Mouse (Mus musculus) heart, embryonic 15.5 days (tissue): ENCODE results near the gene Grik4. TPM values are rescaled to one million over a fixed set of nuclear protein-coding genes. Genes with fewer than 3 reads are reported as not detected.
A peak's percentile ranks its signal among the peaks of the same experiment; 100 is the strongest.

ENCODE experiments used
- ATAC-seq: fragments of 200-750 bp; cut with Nextera tagmentation; replicated peaks from 2 replicates; pipeline ENCODE4 v1.8.0; 2017; ENCODE audit warnings: low read depth, moderate TSS enrichment; ENCODE audit not compliant: insufficient number of reproducible peaks, insufficient read depth, low FRiP score
- H3K27ac ChIP-seq: fragments of 300-500 bp; sonication (generic); 2 replicates; pipeline ENCODE4 v1.5.1; 2015; ENCODE audit warnings: mild to moderate bottlenecking, inconsistent platforms
- H3K27me3 ChIP-seq: fragments of 300-500 bp; sonication (generic); 2 replicates; pipeline ENCODE4 v1.6.1; 2015; ENCODE audit warnings: inconsistent platforms
- H3K36me3 ChIP-seq: fragments of 300-500 bp; sonication (generic); 2 replicates; pipeline ENCODE4 v1.6.1; 2015; ENCODE audit warnings: mild to moderate bottlenecking, inconsistent platforms
- H3K4me1 ChIP-seq: fragments of 300-500 bp; sonication (generic); replicated peaks from 2 replicates; pipeline ENCODE4 v1.6.1; 2015; ENCODE audit warnings: inconsistent platforms
- H3K4me2 ChIP-seq: fragments of 300-500 bp; sonication (generic); 2 replicates; pipeline ENCODE4 v1.6.1; 2015; ENCODE audit warnings: inconsistent platforms, mild to moderate bottlenecking, moderate library complexity
- H3K4me3 ChIP-seq: fragments of 300-500 bp; sonication (generic); 2 replicates; pipeline ENCODE4 v1.5.1; 2015; ENCODE audit warnings: mild to moderate bottlenecking, inconsistent platforms
- H3K9ac ChIP-seq: fragments of 300-500 bp; sonication (generic); 2 replicates; pipeline ENCODE4 v1.6.1; 2015; ENCODE audit warnings: mild to moderate bottlenecking, inconsistent platforms
- H3K9me3 ChIP-seq: fragments of 300-500 bp; sonication (generic); replicated peaks from 2 replicates; pipeline ENCODE4 v1.6.1; 2016; ENCODE audit warnings: inconsistent platforms
- WGBS: fragments of 180-500 bp; shearing (Covaris S2); methylation state at CpG from one replicate; pipeline ENCODE4 v1.1.7; 2015; ENCODE audit warnings: mixed read lengths; 5-methylcytosine and 5-hydroxymethylcytosine counted together
- polyA plus RNA-seq: library from polyadenylated mRNA; unstranded; fragments of >200 nt; fragmentation: Nextera tagmentation; extraction: Ambion mirVana; gene quantifications from 2 replicates; pipeline ENCODE4 v1.2.1, GENCODE M21; 2015

Grik4 gene
- polyA plus RNA-seq, 1 experiment from 2014 or later = 0.21 TPM

DNA sequence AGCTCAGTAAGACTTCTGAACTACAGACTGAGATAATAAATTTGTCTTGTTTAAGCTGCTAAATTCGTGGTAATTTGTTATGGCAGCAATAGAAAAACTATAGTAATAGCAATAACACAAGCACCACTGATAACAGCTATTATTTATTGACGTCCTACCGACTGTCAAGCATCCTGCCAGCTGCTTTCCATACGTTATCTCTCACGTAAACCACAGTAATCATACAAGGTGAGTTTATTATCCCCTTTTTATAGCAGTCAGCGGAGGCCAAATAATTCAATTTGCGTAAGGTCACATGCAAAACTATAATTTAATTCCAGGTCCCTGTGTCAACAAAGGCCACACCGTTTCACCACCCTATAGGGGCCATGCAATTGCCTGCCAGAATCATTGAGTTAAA lies 147.0 kb downstream of the Grik4 start:
- Histone ChIP-seq H3K27ac (no peak overlapping the region), H3K4me2 (no peak overlapping the region), H3K4me1 (peaks cover 27% of the 10 kb centered on the region), H3K9me3 (no peaks in the 10 kb centered on the region), H3K4me3 (no peak overlapping the region), H3K9ac (no peak overlapping the region), H3K27me3 (peaks cover 45% of the 10 kb centered on the region), H3K36me3 (no peaks in the 10 kb centered on the region)
- 68% methylated on average over 8 of the region's 8 CpGs for WGBS
- no peak for ATAC-seq

DNA sequence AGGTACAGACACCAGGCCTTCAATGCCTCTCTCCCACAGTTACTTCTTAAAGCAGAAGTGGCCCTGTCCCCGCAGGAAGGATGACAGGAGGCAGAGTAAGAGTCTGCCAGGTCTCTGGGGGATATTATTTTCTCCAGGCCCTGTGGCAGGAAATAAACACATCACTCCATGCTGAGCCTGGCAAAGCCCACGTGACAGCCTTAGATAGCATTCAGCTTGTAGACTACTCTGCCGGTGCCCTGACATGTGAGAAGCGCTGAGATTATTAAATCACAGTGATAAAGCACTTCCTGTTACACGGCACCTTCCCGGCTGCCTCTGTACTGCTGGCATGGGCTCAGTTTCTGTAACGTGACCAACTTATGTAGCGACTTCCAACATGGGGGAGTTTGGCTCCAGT lies 148.4 kb downstream of the Grik4 start:
- Histone ChIP-seq H3K4me2 (0 out of 2 replicates have a peak overlapping the region, but pooled peaks have one; percentile 2), H3K4me3 (no peak overlapping the region), H3K27me3 (peaks cover 36% of the 10 kb centered on the region), H3K27ac (no peak overlapping the region), H3K9ac (no peak overlapping the region), H3K36me3 (no peaks in the 10 kb centered on the region), H3K9me3 (no peaks in the 10 kb centered on the region), H3K4me1 (peaks cover 27% of the 10 kb centered on the region)
- WGBS = 9% methylated on average over 8 of the region's 8 CpGs
- peak; percentile 54; the same call in 1 of the 2 replicates for ATAC-seq

- Histone ChIP-seq H3K36me3 (no peaks in the 10 kb centered on the region), H3K9ac (no peak overlapping the region), H3K9me3 (no peaks in the 10 kb centered on the region), H3K4me2 (no peak overlapping the region), H3K4me1 (peaks cover 15% of the 10 kb centered on the region), H3K27ac (no peak overlapping the region), H3K27me3 (peaks cover 38% of the 10 kb centered on the region), H3K4me3 (no peak overlapping the region)
- WGBS = 84% methylated on average over 4 of the region's 4 CpGs
- no peak for ATAC-seq
Observed at GRCm38 (mm10) chr9:42794006-42794405, 150.3 kb downstream of the Grik4 start.

- Histone ChIP-seq H3K4me1 (peaks cover 11% of the 10 kb centered on the region), H3K4me2 (no peak overlapping the region), H3K36me3 (no peaks in the 10 kb centered on the region), H3K4me3 (no peak overlapping the region), H3K27me3 (peaks cover 42% of the 10 kb centered on the region), H3K9ac (no peak overlapping the region), H3K27ac (no peak overlapping the region), H3K9me3 (no peaks in the 10 kb centered on the region)
- no peak for ATAC-seq
- WGBS = 62% methylated on average over 8 of the region's 8 CpGs
Observed at GRCm38 (mm10) chr9:42793581-42793980, 150.7 kb downstream of the Grik4 start.

- no peak overlapping the region for H3K4me3 ChIP-seq
- no peak overlapping the region for H3K9ac ChIP-seq
- H3K27ac ChIP-seq = no peak overlapping the region
- no peak overlapping the region for H3K4me2 ChIP-seq
- no peaks in the 10 kb centered on the region for H3K36me3 ChIP-seq
- WGBS = 78% methylated on average over 5 of the region's 5 CpGs
- ATAC-seq = no peak
- H3K9me3 ChIP-seq = no peaks in the 10 kb centered on the region
- peaks cover 11% of the 10 kb centered on the region for H3K4me1 ChIP-seq
- H3K27me3 ChIP-seq = peaks cover 43% of the 10 kb centered on the region
Observed at GRCm38 (mm10) chr9:42792381-42792780, 151.9 kb downstream of the Grik4 start.

DNA sequence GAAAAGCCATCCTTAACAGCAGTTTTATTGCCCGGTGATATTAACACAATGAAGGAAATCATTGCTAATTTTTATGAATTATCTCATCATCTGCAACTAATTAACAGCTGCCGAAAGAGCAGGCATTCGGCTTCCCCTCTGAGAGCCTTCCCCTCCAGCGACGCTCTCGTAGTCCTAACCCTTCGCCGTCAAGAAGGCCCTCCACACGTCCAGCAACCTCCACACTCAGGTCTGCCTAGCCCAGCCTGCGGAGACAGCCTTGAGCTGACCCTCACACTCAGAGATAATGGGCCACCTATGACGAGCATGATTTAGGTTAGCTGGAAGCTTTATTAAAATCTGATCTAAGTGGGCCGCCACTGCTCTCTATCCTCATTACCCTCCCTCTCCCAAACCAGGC lies 152.5 kb downstream of the Grik4 start:
- Histone ChIP-seq H3K9ac (no peak overlapping the region), H3K4me1 (peaks cover 9% of the 10 kb centered on the region), H3K4me2 (no peak overlapping the region), H3K27me3 (peaks cover 45% of the 10 kb centered on the region), H3K9me3 (no peaks in the 10 kb centered on the region), H3K4me3 (no peak overlapping the region), H3K27ac (no peak overlapping the region), H3K36me3 (no peaks in the 10 kb centered on the region)
- no peak for ATAC-seq
- 74% methylated on average over 12 of the region's 12 CpGs for WGBS

GRCm38 (mm10) chr9:42791346-42791745 lies 152.9 kb downstream of the Grik4 start:
- Histone ChIP-seq H3K36me3 (no peaks in the 10 kb centered on the region), H3K4me1 (peaks cover 8% of the 10 kb centered on the region), H3K4me2 (no peak overlapping the region), H3K9ac (no peak overlapping the region), H3K9me3 (no peaks in the 10 kb centered on the region), H3K27ac (no peak overlapping the region), H3K4me3 (no peak overlapping the region), H3K27me3 (peaks cover 45% of the 10 kb centered on the region)
- WGBS = 73% methylated on average over 4 of the region's 4 CpGs
- ATAC-seq = no peak

DNA sequence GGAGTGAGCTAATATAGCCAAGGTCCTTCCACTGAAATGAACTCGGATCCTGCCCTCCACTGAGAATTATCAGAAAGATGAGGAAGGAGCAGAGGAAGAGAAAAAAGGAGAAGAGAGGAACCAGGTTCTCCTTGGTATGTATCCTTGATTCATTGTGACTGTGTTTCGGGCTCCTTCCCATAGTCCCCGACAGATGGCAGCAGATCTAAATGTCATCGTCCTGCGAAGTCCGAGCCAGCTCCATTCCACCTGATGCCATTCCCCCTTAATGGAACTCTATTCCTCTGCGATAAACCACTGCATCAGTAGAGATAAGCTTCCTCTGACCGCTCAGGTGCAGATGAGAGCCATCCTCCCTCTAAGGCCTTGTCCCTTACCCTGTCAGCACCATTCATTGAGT lies 155.8 kb downstream of the Grik4 start:
- peaks cover 46% of the 10 kb centered on the region for H3K27me3 ChIP-seq

GRCm38 (mm10) chr9:42786882-42787281 lies 157.4 kb downstream of the Grik4 start:
- Histone ChIP-seq H3K9me3 (no peaks in the 10 kb centered on the region), H3K27me3 (peaks cover 34% of the 10 kb centered on the region), H3K4me1 (no peaks in the 10 kb centered on the region), H3K4me2 (no peak overlapping the region), H3K4me3 (no peak overlapping the region), H3K36me3 (no peaks in the 10 kb centered on the region), H3K27ac (no peak overlapping the region), H3K9ac (no peak overlapping the region)
- 81% methylated on average over 5 of the region's 5 CpGs for WGBS
- no peak for ATAC-seq

More for the DNA sequence above, 155.8 kb downstream of the Grik4 start:
- WGBS = 15% methylated on average over 8 of the region's 8 CpGs
- H3K4me2 ChIP-seq = no peak overlapping the region
- no peaks in the 10 kb centered on the region for H3K4me1 ChIP-seq
- no peak overlapping the region for H3K4me3 ChIP-seq
- no peaks in the 10 kb centered on the region for H3K36me3 ChIP-seq
- no peak overlapping the region for H3K27ac ChIP-seq
- no peak overlapping the region for H3K9ac ChIP-seq
- H3K9me3 ChIP-seq = no peaks in the 10 kb centered on the region
- ATAC-seq = no peak

DNA sequence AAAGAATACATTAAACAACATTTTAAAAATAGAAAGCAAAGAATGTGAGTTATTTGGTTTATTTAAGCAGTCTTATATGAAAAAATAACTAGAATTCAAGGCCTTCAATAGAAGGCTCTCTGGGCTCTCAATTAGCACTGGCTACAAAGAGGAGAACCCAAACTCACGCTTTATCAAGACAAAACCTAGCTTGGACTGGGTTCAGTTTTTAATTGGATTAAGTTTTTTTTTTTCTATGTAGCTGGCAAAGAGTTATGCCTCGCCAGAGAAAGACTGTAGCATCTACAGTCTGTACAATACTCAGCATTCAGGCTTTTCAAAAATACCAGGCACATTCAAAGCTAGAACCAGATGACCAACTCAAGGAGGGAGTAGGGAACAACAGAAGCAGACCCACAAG lies 158.0 kb downstream of the Grik4 start:
- Histone ChIP-seq H3K27ac (no peak overlapping the region), H3K4me2 (no peak overlapping the region), H3K4me3 (no peak overlapping the region), H3K36me3 (no peaks in the 10 kb centered on the region), H3K9me3 (no peaks in the 10 kb centered on the region), H3K9ac (no peak overlapping the region), H3K4me1 (no peaks in the 10 kb centered on the region), H3K27me3 (peaks cover 32% of the 10 kb centered on the region)
- WGBS = 73% methylated on average over 2 of the region's 2 CpGs
- ATAC-seq = no peak

DNA sequence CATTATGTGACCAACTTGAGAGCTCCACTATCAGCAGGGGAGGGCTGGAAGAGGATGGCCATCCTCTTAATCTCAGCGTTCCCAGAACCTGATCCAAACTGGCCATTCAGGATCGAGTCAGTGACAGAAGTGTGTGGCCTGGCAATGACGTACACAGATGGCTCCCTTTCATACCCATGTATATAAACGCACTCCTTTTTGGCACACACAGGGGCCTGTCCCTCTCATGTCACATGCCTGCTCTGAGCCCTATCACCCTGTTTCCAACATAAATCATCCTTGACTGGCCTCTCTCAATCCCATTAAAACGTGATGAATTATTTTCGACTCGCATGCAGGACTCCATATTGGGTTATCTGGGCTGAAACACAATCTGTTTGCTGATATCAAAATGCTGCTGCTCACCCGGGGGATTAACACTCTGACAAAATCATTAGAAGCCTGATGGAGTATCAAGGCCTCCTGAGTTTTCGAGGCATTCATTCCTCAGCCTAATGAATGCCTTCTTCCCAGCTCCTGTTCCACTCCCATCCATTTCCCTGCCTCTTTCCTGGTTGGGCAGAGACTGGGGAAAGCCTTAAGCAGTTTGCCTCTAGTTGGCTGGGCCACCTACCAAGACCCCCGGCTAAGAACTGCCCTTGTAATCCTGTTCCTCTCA lies 159.0 kb downstream of the Grik4 start:
- ATAC-seq = no peak
- peaks cover 40% of the 10 kb centered on the region for H3K27me3 ChIP-seq
- no peak overlapping the region for H3K9ac ChIP-seq
- no peak overlapping the region for H3K27ac ChIP-seq
- H3K36me3 ChIP-seq = no peaks in the 10 kb centered on the region
- H3K9me3 ChIP-seq = no peaks in the 10 kb centered on the region
- H3K4me1 ChIP-seq = no peaks in the 10 kb centered on the region
- 46% methylated on average over 10 of the region's 10 CpGs for WGBS
- no peak overlapping the region for H3K4me3 ChIP-seq
- H3K4me2 ChIP-seq = no peak overlapping the region

GRCm38 (mm10) chr9:42783248-42783903 lies 160.9 kb downstream of the Grik4 start:
- H3K9me3 ChIP-seq = no peaks in the 10 kb centered on the region
- no peak overlapping the region for H3K4me2 ChIP-seq
- 0 out of 2 replicates have a peak, but pooled peaks cover 3% of the 10 kb centered on the region for H3K4me1 ChIP-seq
- no peak for ATAC-seq
- H3K36me3 ChIP-seq = no peaks in the 10 kb centered on the region
- WGBS = 39% methylated on average over 8 of the region's 8 CpGs
- H3K27ac ChIP-seq = no peak overlapping the region
- peaks cover 39% of the 10 kb centered on the region for H3K27me3 ChIP-seq
- H3K9ac ChIP-seq = no peak overlapping the region
- H3K4me3 ChIP-seq = no peak overlapping the region
